Mouse (Mus musculus): ENCODE results near the gene Abhd17a. TPM values are rescaled to one million over a fixed set of nuclear protein-coding genes. Genes with fewer than 3 reads are reported as not detected.

The Abhd17a gene
- polyA plus RNA-seq, 1 experiment from 2014 or later = 127 TPM

- H3K36me3 ChIP-seq = no peaks in the 10 kb centered on the region
- H3K4me2 ChIP-seq (replicated peaks) = no peak overlapping the region
- H3K9me3 ChIP-seq = no peaks in the 10 kb centered on the region
- no peaks in the 10 kb centered on the region; the same call in none of the 2 replicates for H3K4me1 ChIP-seq
- H3K27ac ChIP-seq = no peak overlapping the region
- 14% methylated on average over 7 of the region's 7 CpGs for WGBS
- H3K4me3 ChIP-seq = no peak overlapping the region
- H3K9ac ChIP-seq = no peak overlapping the region
- H3K27me3 ChIP-seq (replicated peaks) = peaks cover 47% of the 10 kb centered on the region
- ATAC-seq (ENCODE audit: low FRiP score, low read depth) = no peak
These were observed 56.4 kb downstream of the Abhd17a start for GRCm38 (mm10) chr10:80533704-80534103.

Small RNAs within 50 kb of the gene (microRNA-seq; reads per million reads assigned to microRNA genes)
- not detected for gene Mir6912

Other genes with a start within 250 kb of the Abhd17a start
- gene Adamtsl5, start 241.9 kb downstream of the Abhd17a start, polyA plus RNA-seq (2016; fragmentation: Nextera tagmentation; extraction: Ambion mirVana) = 0.50 and 1.1 TPM in 2 replicates
- 0.29 and 0.49 TPM in 2 replicates for gene Plk5, start 233.9 kb downstream of the Abhd17a start, polyA plus RNA-seq (2016; fragmentation: Nextera tagmentation; extraction: Ambion mirVana)
- 23.6 and 26.5 TPM in 2 replicates for gene Mex3d, start 202.7 kb downstream of the Abhd17a start, polyA plus RNA-seq (2016; fragmentation: Nextera tagmentation; extraction: Ambion mirVana)
- gene Mbd3, start 190.8 kb downstream of the Abhd17a start, polyA plus RNA-seq (2016; fragmentation: Nextera tagmentation; extraction: Ambion mirVana) = 304 and 314 TPM in 2 replicates
- gene Uqcr11, start 183.5 kb downstream of the Abhd17a start, polyA plus RNA-seq (2016; fragmentation: Nextera tagmentation; extraction: Ambion mirVana) = 436 and 478 TPM in 2 replicates
- gene Tcf3, start 156.7 kb downstream of the Abhd17a start, polyA plus RNA-seq (2016; fragmentation: Nextera tagmentation; extraction: Ambion mirVana) = 156 and 166 TPM in 2 replicates
- gene Onecut3, start 95.5 kb downstream of the Abhd17a start, polyA plus RNA-seq (2016; fragmentation: Nextera tagmentation; extraction: Ambion mirVana) = 1.0 and 1.2 TPM in 2 replicates
- 1.0 TPM in 2 replicates for gene Atp8b3, start 51.2 kb downstream of the Abhd17a start, polyA plus RNA-seq (2016; fragmentation: Nextera tagmentation; extraction: Ambion mirVana)
- 35.6 and 35.9 TPM in 2 replicates for gene Rexo1, start 28.8 kb downstream of the Abhd17a start, polyA plus RNA-seq (2016; fragmentation: Nextera tagmentation; extraction: Ambion mirVana)
- 7.3 and 7.5 TPM in 2 replicates for gene Klf16, start 13.0 kb downstream of the Abhd17a start, polyA plus RNA-seq (2016; fragmentation: Nextera tagmentation; extraction: Ambion mirVana)
- gene Scamp4, start 12.5 kb upstream of the Abhd17a start, polyA plus RNA-seq (2016; fragmentation: Nextera tagmentation; extraction: Ambion mirVana) = 60.8 and 63.9 TPM in 2 replicates
- gene Adat3, start 12.5 kb upstream of the Abhd17a start, polyA plus RNA-seq (2016; fragmentation: Nextera tagmentation; extraction: Ambion mirVana) = 5.4 and 6.7 TPM in 2 replicates
- gene Gm49322, start 15.7 kb upstream of the Abhd17a start, polyA plus RNA-seq (2016; fragmentation: Nextera tagmentation; extraction: Ambion mirVana) = 3.6 and 6.0 TPM in 2 replicates
- 173 and 192 TPM in 2 replicates for gene Csnk1g2, start 32.5 kb upstream of the Abhd17a start, polyA plus RNA-seq (2016; fragmentation: Nextera tagmentation; extraction: Ambion mirVana)
- gene Btbd2, start 66.7 kb upstream of the Abhd17a start, polyA plus RNA-seq (2016; fragmentation: Nextera tagmentation; extraction: Ambion mirVana) = 92.8 and 100 TPM in 2 replicates
- 86.5 and 88.5 TPM in 2 replicates for gene Mknk2, start 87.8 kb upstream of the Abhd17a start, polyA plus RNA-seq (2016; fragmentation: Nextera tagmentation; extraction: Ambion mirVana)
- gene Mob3a, start 111.6 kb upstream of the Abhd17a start, polyA plus RNA-seq (2016; fragmentation: Nextera tagmentation; extraction: Ambion mirVana) = 59.4 and 61.5 TPM in 2 replicates
- 28.6 and 29.3 TPM in 2 replicates for gene Izumo4, start 111.8 kb upstream of the Abhd17a start, polyA plus RNA-seq (2016; fragmentation: Nextera tagmentation; extraction: Ambion mirVana)
- gene Ap3d1, start 151.9 kb upstream of the Abhd17a start, polyA plus RNA-seq (2016; fragmentation: Nextera tagmentation; extraction: Ambion mirVana) = 93.9 and 95.1 TPM in 2 replicates
- 26.3 and 26.5 TPM in 2 replicates for gene Dot1l, start 164.9 kb upstream of the Abhd17a start, polyA plus RNA-seq (2016; fragmentation: Nextera tagmentation; extraction: Ambion mirVana)
- 66.8 and 72.4 TPM in 2 replicates for gene Sf3a2, start 207.9 kb upstream of the Abhd17a start, polyA plus RNA-seq (2016; fragmentation: Nextera tagmentation; extraction: Ambion mirVana)
- gene Plekhj1, start 208.3 kb upstream of the Abhd17a start, polyA plus RNA-seq (2016; fragmentation: Nextera tagmentation; extraction: Ambion mirVana) = 155 TPM in 2 replicates
- not detected in 2 replicates for gene Amh, start 214.9 kb upstream of the Abhd17a start, polyA plus RNA-seq (2016; fragmentation: Nextera tagmentation; extraction: Ambion mirVana)
- gene Jsrp1, start 223.2 kb upstream of the Abhd17a start, polyA plus RNA-seq (2016; fragmentation: Nextera tagmentation; extraction: Ambion mirVana) = 1.4 and 1.6 TPM in 2 replicates
- 1,342 and 1,429 TPM in 2 replicates for gene Oaz1, start 236.3 kb upstream of the Abhd17a start, polyA plus RNA-seq (2016; fragmentation: Nextera tagmentation; extraction: Ambion mirVana)

Measured in neural tube, embryonic 12.5 days (tissue).